Mouse (Mus musculus): ENCODE data around the gene Cacng4. TPM values are rescaled to one million over a fixed set of nuclear protein-coding genes. Genes with fewer than 3 reads are reported as not detected.

The Cacng4 gene
- polyA plus RNA-seq, 1 experiment from 2014 or later, result 0.54 TPM

DNA sequence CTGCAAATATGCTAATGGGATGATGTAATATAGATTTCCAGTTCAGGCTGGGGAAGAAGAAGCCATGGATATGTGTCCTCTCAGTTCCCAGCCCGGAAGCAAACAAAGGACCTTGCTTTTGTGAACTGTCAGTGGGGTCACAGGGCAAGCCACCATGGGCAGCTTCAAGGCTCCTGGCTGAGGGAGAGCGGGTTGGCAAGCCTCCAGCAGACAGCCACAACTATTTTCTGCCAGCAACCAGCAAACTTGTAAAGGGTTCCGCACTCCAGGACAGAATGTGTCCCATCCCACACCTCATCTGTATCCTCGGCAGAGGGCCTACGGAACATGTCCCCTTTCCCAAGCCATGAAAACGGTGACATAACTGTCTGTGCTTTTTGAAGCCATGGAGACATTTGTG, 22.4 kb downstream of the Cacng4 start:
- Histone ChIP-seq H3K9me3 (ENCODE audit: control insufficient read depth, low read length) (no peaks in the 10 kb centered on the region), H3K27me3 (ENCODE audit: control insufficient read depth, insufficient read depth, low read length) (peaks cover 21% of the 10 kb centered on the region), H3K9ac (ENCODE audit: low read length) (no peak overlapping the region), H3K36me3 (ENCODE audit: control insufficient read depth, insufficient read depth, low read length) (no peaks in the 10 kb centered on the region), H3K4me3 (ENCODE audit: control insufficient read depth in 1 of 2, insufficient read depth in 1 of 2, low read depth in 1 of 2, low read length in 2 of 2) (no peak overlapping the region), H3K4me1 (ENCODE audit: control insufficient read depth in 2 of 2, insufficient read depth in 2 of 2, low read length in 2 of 2) (no peaks in the 10 kb centered on the region), H3K27ac (replicated peaks in 1 of 2; ENCODE audit: control insufficient read depth in 1 of 2, insufficient read depth in 1 of 2, low read depth in 2 of 2, low read length in 2 of 2) (no peak overlapping the region), H3K4me2 (ENCODE audit: low read length) (no peak overlapping the region)
- WGBS, result 78% methylated on average over 6 of the region's 6 CpGs
- ATAC-seq (ENCODE audit: insufficient number of reproducible peaks, insufficient read depth, low FRiP score, low read depth), result no peak

DNA sequence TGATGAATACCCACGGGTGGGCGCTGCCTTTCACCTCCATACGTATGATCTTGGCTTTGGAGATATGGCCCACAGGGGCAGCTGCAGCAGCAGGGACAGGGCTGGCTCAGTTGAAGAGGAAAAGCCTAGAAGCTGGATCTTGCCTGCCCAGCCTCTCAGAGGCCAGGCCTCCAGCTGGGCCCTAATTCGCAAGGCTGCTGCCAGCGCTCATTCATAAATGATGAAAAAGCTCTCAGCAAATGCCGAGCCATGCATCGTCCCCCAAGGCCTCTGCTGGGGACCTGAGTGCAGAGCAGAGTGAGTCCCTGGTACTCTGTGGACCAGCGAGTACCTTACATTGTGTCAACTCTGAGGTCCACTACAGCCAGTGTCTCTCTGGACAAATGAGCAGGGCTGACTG, 26.0 kb downstream of the Cacng4 start:
- Histone ChIP-seq H3K9ac (ENCODE audit: low read length) (no peak overlapping the region), H3K4me2 (ENCODE audit: low read length) (no peak overlapping the region), H3K4me3 (ENCODE audit: control insufficient read depth in 1 of 2, insufficient read depth in 1 of 2, low read depth in 1 of 2, low read length in 2 of 2) (no peak overlapping the region), H3K27ac (replicated peaks in 1 of 2; ENCODE audit: control insufficient read depth in 1 of 2, insufficient read depth in 1 of 2, low read depth in 2 of 2, low read length in 2 of 2) (no peak overlapping the region), H3K36me3 (ENCODE audit: control insufficient read depth, insufficient read depth, low read length) (no peaks in the 10 kb centered on the region), H3K27me3 (ENCODE audit: control insufficient read depth, insufficient read depth, low read length) (no peaks in the 10 kb centered on the region), H3K4me1 (ENCODE audit: control insufficient read depth in 2 of 2, insufficient read depth in 2 of 2, low read length in 2 of 2) (no peaks in the 10 kb centered on the region), H3K9me3 (ENCODE audit: control insufficient read depth, low read length) (no peaks in the 10 kb centered on the region)
- no peak for ATAC-seq (ENCODE audit: insufficient number of reproducible peaks, insufficient read depth, low FRiP score, low read depth)
- WGBS, result 74% methylated on average over 8 of the region's 8 CpGs

DNA sequence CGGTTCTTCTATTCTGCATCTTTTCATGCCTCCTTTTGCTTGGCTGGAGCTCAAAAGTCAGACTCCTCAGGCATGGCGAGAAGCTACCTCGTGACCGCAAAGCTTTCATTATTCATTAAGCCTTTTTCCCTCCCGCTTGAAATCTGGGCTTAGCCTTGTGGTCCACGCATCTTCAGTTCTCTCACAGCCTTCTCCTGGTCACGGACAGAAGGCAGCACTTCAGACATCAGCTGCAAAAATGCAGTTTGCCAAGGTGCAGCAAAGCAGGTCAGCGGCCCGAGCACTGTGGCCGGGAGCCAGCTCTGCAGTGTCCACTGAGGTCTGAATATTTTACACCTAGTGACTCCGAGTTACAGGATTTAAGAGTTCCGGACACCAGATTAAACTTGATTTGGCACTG, 27.4 kb downstream of the Cacng4 start:
- 85% methylated on average over 12 of the region's 12 CpGs for WGBS
- Histone ChIP-seq H3K9ac (ENCODE audit: low read length) (no peak overlapping the region), H3K27me3 (ENCODE audit: control insufficient read depth, insufficient read depth, low read length) (no peaks in the 10 kb centered on the region), H3K4me1 (ENCODE audit: control insufficient read depth in 2 of 2, insufficient read depth in 2 of 2, low read length in 2 of 2) (peaks cover 2% of the 10 kb centered on the region in 2 experiments; a peak in 2 of 4 replicates), H3K4me3 (ENCODE audit: control insufficient read depth in 1 of 2, insufficient read depth in 1 of 2, low read depth in 1 of 2, low read length in 2 of 2) (no peak overlapping the region), H3K4me2 (ENCODE audit: low read length) (no peak overlapping the region), H3K36me3 (ENCODE audit: control insufficient read depth, insufficient read depth, low read length) (no peaks in the 10 kb centered on the region), H3K9me3 (ENCODE audit: control insufficient read depth, low read length) (no peaks in the 10 kb centered on the region), H3K27ac (replicated peaks in 1 of 2; ENCODE audit: control insufficient read depth in 1 of 2, insufficient read depth in 1 of 2, low read depth in 2 of 2, low read length in 2 of 2) (no peak overlapping the region)
- ATAC-seq (ENCODE audit: insufficient number of reproducible peaks, insufficient read depth, low FRiP score, low read depth), result no peak

DNA sequence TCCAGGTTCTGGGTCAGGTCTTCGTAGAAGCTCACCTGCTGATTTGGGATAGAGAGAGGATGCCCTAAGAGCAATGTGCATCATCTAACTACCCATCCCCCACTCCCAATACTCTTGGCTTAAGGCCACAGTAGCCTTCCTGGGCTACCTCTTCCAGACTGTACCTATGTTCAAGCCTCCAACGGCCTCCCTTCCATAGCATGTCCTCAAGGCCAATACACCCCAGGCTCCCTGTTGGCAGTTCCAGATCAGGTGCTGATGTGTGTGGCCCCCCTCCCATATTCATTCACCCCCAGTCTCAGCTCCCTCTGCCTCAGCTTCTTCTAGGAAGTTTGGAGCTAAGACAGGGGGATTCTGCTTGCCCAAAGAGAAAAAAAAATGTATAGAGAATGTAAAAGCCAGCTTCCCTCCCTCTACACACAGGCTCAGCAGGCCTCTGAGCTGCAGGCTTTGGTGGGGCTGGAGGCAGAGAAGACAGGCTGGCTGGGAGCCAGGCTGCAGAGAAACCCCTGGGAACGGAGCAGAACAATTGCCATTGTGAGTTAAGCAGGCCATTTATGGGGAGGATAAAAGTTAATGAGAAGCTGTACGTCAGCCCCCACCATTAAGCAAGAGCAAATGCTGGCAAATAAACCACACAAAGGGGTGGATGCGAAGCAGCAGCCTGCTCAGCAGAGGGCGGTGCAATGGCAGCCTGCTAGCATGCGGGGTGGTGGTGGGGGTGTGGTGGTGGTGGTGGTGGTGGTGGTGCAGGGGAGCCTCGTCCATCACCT, 31.5 kb downstream of the Cacng4 start:
- Histone ChIP-seq H3K9ac (ENCODE audit: low read length) (no peak overlapping the region), H3K4me1 (ENCODE audit: control insufficient read depth in 2 of 2, insufficient read depth in 2 of 2, low read length in 2 of 2) (peaks cover 4% of the 10 kb centered on the region in 2 experiments; a peak in 2 of 4 replicates), H3K36me3 (ENCODE audit: control insufficient read depth, insufficient read depth, low read length) (no peaks in the 10 kb centered on the region), H3K4me3 (ENCODE audit: control insufficient read depth in 1 of 2, insufficient read depth in 1 of 2, low read depth in 1 of 2, low read length in 2 of 2) (no peak overlapping the region), H3K27ac (replicated peaks in 1 of 2; ENCODE audit: control insufficient read depth in 1 of 2, insufficient read depth in 1 of 2, low read depth in 2 of 2, low read length in 2 of 2) (no peak overlapping the region), H3K9me3 (ENCODE audit: control insufficient read depth, low read length) (no peaks in the 10 kb centered on the region), H3K27me3 (ENCODE audit: control insufficient read depth, insufficient read depth, low read length) (0 out of 2 replicates have a peak, but pooled peaks cover 5% of the 10 kb centered on the region), H3K4me2 (ENCODE audit: low read length) (no peak overlapping the region)
- no peak for ATAC-seq (ENCODE audit: insufficient number of reproducible peaks, insufficient read depth, low FRiP score, low read depth)
- WGBS, result 41% methylated on average over 8 of the region's 8 CpGs

DNA sequence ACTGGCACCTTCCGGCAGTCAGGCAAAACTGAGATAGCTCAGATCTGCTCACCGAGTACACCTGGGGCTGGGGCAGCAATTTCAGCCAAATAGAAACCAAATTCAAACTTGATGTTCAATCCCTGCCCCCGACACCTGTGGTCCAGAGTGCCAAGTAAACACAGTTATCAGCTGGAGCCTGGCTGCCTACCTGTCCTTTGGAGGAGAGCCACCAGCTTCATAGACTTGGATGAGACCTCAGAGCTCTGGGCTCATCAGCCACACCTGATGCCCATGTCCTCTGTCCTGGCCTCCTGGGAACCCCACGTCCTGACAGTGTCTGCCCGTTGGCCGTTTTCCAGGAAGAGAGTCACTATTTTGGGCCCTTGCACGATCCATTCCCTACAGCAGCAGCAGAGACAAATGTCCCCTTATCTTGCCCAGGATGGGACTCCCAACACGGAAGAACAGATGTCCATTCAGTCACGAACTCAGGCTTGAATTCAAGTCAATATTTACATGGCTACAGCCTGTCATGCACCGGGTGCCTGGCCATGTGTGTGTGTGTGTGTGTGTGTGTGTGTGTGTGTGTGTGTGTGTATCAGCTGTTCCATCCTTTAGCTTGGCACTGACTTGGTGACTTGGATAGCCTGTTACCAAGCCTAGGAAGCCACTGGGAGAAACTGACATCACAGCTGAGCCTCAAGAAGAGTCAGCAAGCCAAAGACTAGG, 32.4 kb downstream of the Cacng4 start:
- no peaks in the 10 kb centered on the region for H3K9me3 ChIP-seq (ENCODE audit: control insufficient read depth, low read length)
- H3K4me3 ChIP-seq (ENCODE audit: control insufficient read depth in 1 of 2, insufficient read depth in 1 of 2, low read depth in 1 of 2, low read length in 2 of 2), result no peak overlapping the region
- no peak overlapping the region for H3K4me2 ChIP-seq (ENCODE audit: low read length)
- H3K27me3 ChIP-seq (ENCODE audit: control insufficient read depth, insufficient read depth, low read length), result 0 out of 2 replicates have a peak, but pooled peaks cover 5% of the 10 kb centered on the region
- H3K4me1 ChIP-seq (ENCODE audit: control insufficient read depth in 2 of 2, insufficient read depth in 2 of 2, low read length in 2 of 2), result peaks cover 4% of the 10 kb centered on the region in 2 experiments; a peak in 2 of 4 replicates
- H3K9ac ChIP-seq (ENCODE audit: low read length), result no peak overlapping the region
- no peak overlapping the region for H3K27ac ChIP-seq (replicated peaks in 1 of 2; ENCODE audit: control insufficient read depth in 1 of 2, insufficient read depth in 1 of 2, low read depth in 2 of 2, low read length in 2 of 2)
- H3K36me3 ChIP-seq (ENCODE audit: control insufficient read depth, insufficient read depth, low read length), result no peaks in the 10 kb centered on the region
- no peak for ATAC-seq (ENCODE audit: insufficient number of reproducible peaks, insufficient read depth, low FRiP score, low read depth)
- WGBS, result 39% methylated on average over 10 of the region's 10 CpGs

DNA sequence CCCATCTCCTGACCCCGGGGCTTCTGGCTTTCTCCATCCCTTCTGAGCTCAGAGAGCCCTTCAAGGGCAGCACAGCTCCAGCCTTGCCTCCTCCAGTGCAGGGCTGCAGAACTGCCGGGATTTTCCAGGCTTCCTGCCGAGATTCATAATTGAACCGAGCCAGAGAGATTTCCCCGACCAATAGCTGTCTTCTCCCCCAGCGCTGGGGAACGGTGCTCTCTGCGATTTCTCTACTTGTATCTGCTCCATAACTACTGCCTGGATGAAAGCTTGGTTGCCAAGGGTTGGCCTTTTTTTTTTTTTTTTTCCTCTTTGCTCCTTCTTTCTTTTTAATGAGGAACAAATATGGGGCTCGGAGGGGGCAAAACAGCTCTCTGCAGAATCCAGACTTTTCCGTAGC, 34.4 kb downstream of the Cacng4 start:
- Histone ChIP-seq H3K9ac (ENCODE audit: low read length) (no peak overlapping the region), H3K4me2 (ENCODE audit: low read length) (no peak overlapping the region), H3K4me3 (ENCODE audit: control insufficient read depth in 1 of 2, insufficient read depth in 1 of 2, low read depth in 1 of 2, low read length in 2 of 2) (no peak overlapping the region), H3K27me3 (ENCODE audit: control insufficient read depth, insufficient read depth, low read length) (0 out of 2 replicates have a peak, but pooled peaks cover 5% of the 10 kb centered on the region), H3K9me3 (ENCODE audit: control insufficient read depth, low read length) (no peaks in the 10 kb centered on the region), H3K4me1 (ENCODE audit: control insufficient read depth in 2 of 2, insufficient read depth in 2 of 2, low read length in 2 of 2) (peaks cover 4% of the 10 kb centered on the region in 2 experiments; a peak in 2 of 4 replicates), H3K36me3 (ENCODE audit: control insufficient read depth, insufficient read depth, low read length) (no peaks in the 10 kb centered on the region), H3K27ac (replicated peaks in 1 of 2; ENCODE audit: control insufficient read depth in 1 of 2, insufficient read depth in 1 of 2, low read depth in 2 of 2, low read length in 2 of 2) (no peak overlapping the region)
- ATAC-seq (ENCODE audit: insufficient number of reproducible peaks, insufficient read depth, low FRiP score, low read depth), result no peak
- WGBS, result 55% methylated on average over 10 of the region's 10 CpGs

DNA sequence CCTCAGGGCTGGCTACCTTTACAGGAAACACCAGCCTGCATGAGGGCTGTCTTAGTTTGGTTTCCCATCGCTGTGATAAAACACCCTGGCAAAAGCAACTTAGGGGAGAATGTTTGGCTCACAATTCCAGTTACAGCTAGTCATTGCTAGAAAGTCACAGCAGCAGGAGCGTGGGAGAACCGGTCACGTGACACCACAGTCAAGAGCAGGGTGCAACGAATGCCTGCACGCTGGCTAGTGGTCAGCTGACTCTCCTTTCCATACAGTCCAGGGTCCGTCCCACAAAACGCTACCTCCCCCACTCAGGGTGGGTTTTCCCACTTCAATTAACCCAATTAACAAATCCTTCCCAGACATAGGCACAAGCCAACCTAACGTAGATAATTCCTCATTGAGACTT, 34.8 kb downstream of the Cacng4 start:
- 75% methylated on average over 9 of the region's 9 CpGs for WGBS
- H3K4me3 ChIP-seq (ENCODE audit: control insufficient read depth in 1 of 2, insufficient read depth in 1 of 2, low read depth in 1 of 2, low read length in 2 of 2), result no peak overlapping the region
- H3K4me2 ChIP-seq (ENCODE audit: low read length), result no peak overlapping the region
- no peaks in the 10 kb centered on the region for H3K36me3 ChIP-seq (ENCODE audit: control insufficient read depth, insufficient read depth, low read length)
- no peak for ATAC-seq (ENCODE audit: insufficient number of reproducible peaks, insufficient read depth, low FRiP score, low read depth)
- H3K9me3 ChIP-seq (ENCODE audit: control insufficient read depth, low read length), result no peaks in the 10 kb centered on the region
- H3K9ac ChIP-seq (ENCODE audit: low read length), result no peak overlapping the region
- H3K4me1 ChIP-seq (ENCODE audit: control insufficient read depth in 2 of 2, insufficient read depth in 2 of 2, low read length in 2 of 2), result peaks cover 4% of the 10 kb centered on the region in 2 experiments; a peak in 2 of 4 replicates
- H3K27me3 ChIP-seq (ENCODE audit: control insufficient read depth, insufficient read depth, low read length), result 0 out of 2 replicates have a peak, but pooled peaks cover 5% of the 10 kb centered on the region
- no peak overlapping the region for H3K27ac ChIP-seq (replicated peaks in 1 of 2; ENCODE audit: control insufficient read depth in 1 of 2, insufficient read depth in 1 of 2, low read depth in 2 of 2, low read length in 2 of 2)
